Mouse (Mus musculus) lung, adult 2 months (tissue): ENCODE results near the gene Rnf11. TPM values are rescaled to one million over a fixed set of nuclear protein-coding genes. Genes with fewer than 3 reads are reported as not detected.

Source experiments
- DNase-seq: peaks from one replicate; pipeline ENCODE4 v3.0.0; 2022
- H3K4me1 ChIP-seq: fragments of 200-500 bp; 2 replicates; pipeline ENCODE4 v1.6.1; 2011; ENCODE audit warnings: low read length; ENCODE audit not compliant: control insufficient read depth, insufficient read depth
- H3K4me3 ChIP-seq: fragments of 200-500 bp; replicated peaks from 2 replicates; pipeline ENCODE3; 2011; ENCODE audit warnings: low read depth, mild to moderate bottlenecking, control low read depth, low read length; ENCODE audit errors: extremely low read depth
- CTCF ChIP-seq: fragments of 200-500 bp; IDR thresholded peaks from 2 replicates; pipeline ENCODE4 v1.5.1; 2011; ENCODE audit warnings: mild to moderate bottlenecking, low read length, control low read depth; ENCODE audit not compliant: insufficient read depth
- POLR2A ChIP-seq: fragments of 200-500 bp; IDR thresholded peaks from 2 replicates; pipeline ENCODE4 v1.6.1; 2011; ENCODE audit warnings: low read depth, mild to moderate bottlenecking, control low read depth, low read length, borderline replicate concordance; ENCODE audit errors: extremely low read depth
- WGBS: fragments of 180-500 bp; shearing (Covaris S2); methylation state at CpG from one replicate; pipeline ENCODE4 v1.1.7; 2018; 5-methylcytosine and 5-hydroxymethylcytosine counted together
- polyA plus RNA-seq: library from polyadenylated mRNA; depleted of rRNA; stranded (reverse); fragments of >200 nt; gene quantifications from 2 replicates; pipeline ENCODE4 v1.2.3, GENCODE M21; 2012

The Rnf11 gene
- polyA plus RNA-seq, 1 experiment: 44.5 TPM

- 79% methylated on average over 8 of the region's 8 CpGs for WGBS
- no peak for TF ChIP-seq POLR2A
- TF ChIP-seq CTCF: no peak
- H3K4me1 ChIP-seq: no peaks in the 10 kb centered on the region
- no peak for DNase-seq
- H3K4me3 ChIP-seq: no peak overlapping the region
Measured at GRCm38 (mm10) chr4:109439101-109439500, 45.4 kb downstream of the Rnf11 start.

- H3K4me3 ChIP-seq: no peak overlapping the region
- TF ChIP-seq POLR2A (no peak), CTCF (peak; percentile 89)
- DNase-seq: peak; percentile 65
- no peaks in the 10 kb centered on the region; the same call in 1 of the 2 replicates for H3K4me1 ChIP-seq
- 50% methylated on average over 9 of the region's 9 CpGs for WGBS
Measured at GRCm38 (mm10) chr4:109437913-109438878, 46.3 kb downstream of the Rnf11 start.

DNA sequence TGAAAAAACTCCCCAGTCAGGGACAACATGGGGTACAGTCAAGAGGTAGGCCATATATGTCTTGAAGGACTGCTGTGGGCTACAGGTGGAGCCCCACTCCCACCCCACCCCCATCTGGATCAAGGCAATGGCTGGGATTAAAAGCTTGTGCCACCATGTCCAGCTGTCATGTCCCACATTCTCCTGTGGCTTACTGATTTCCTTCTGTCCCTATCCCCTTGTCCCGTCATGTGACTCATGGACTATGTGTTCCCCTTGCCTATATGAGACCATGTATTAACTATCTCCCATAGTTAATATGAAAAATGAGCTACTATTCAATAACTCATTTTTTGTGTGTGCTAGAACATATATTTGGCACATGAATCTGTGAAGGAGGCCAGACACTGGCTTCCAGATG lies 50.3 kb downstream of the Rnf11 start:
- peaks cover 3% of the 10 kb centered on the region for H3K4me1 ChIP-seq
- DNase-seq: no peak
- 96% methylated on average over 1 of the region's 1 CpGs for WGBS
- TF ChIP-seq CTCF (no peak), POLR2A (no peak)
- no peak overlapping the region for H3K4me3 ChIP-seq

DNA sequence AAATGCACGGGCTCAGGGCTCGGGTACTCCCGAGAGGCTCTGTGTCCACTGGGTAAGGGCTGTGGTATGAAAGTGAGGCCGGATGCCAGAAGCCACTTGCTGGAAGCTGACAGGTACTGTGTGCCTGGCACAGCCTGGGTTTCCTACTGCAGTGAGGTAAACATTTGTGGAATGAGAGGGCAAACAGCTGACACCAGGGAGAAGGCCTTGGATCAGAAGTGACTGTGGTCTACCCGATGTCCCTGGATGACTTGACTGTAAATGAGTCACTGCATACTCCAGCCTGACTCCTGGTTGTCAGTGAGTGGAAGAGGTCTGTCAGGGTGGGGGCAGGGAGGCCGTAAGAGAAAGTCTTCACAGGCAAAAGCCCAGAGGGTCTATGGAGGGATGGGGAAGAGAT lies 50.9 kb downstream of the Rnf11 start:
- no peak for TF ChIP-seq CTCF
- no peak for TF ChIP-seq POLR2A
- DNase-seq: peak; percentile 63
- peaks cover 3% of the 10 kb centered on the region for H3K4me1 ChIP-seq
- no peak overlapping the region for H3K4me3 ChIP-seq
- 52% methylated on average over 6 of the region's 6 CpGs for WGBS

DNA sequence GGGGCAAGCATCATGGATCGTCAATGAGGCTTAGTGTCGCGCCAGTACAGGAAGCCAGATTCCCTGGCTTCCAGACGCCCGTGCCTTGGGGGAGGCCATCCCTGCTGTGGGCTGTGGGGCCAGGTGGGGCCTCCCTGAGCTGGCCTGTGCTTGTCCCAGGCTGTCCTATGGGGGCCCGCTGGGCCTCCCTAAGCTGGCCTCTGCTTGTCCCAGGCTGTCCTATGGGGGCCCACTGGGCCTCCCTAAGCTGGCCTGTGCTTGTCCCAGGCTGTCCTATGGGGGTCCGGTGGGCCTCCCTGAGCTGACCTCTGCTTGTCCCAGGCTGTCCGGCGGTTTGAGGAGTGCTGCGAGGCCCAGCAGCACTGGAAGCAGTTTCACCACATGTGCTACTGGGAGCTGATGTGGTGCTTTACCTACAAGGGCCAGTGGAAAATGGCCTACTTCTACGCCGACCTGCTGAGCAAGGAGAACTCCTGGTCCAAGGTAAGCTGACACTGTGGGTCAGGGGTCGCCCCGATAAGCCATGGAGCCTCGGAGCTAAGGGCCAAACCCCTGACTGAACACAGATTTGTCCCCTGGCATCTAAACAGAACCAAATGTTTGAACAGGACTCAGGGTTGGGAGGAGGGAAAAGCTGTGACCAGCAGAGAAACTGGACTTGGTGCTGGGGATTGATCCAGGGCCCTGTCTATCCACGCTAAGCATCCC lies 51.7 kb downstream of the Rnf11 start:
- Histone ChIP-seq H3K4me3 (no peak overlapping the region), H3K4me1 (peaks cover 3% of the 10 kb centered on the region)
- 71% methylated on average over 16 of the region's 16 CpGs for WGBS
- TF ChIP-seq CTCF (no peak), POLR2A (no peak)
- no peak for DNase-seq

- 37% methylated on average over 13 of the region's 13 CpGs for WGBS
- H3K4me3 ChIP-seq: no peak overlapping the region
- DNase-seq: peak; percentile 63
- H3K4me1 ChIP-seq: peaks cover 3% of the 10 kb centered on the region
- TF ChIP-seq POLR2A: 0 out of 2 replicates have a peak, but pooled peaks have one; percentile 20
- TF ChIP-seq CTCF: peak; percentile 61
Measured at GRCm38 (mm10) chr4:109430854-109431253, 53.7 kb downstream of the Rnf11 start.

DNA sequence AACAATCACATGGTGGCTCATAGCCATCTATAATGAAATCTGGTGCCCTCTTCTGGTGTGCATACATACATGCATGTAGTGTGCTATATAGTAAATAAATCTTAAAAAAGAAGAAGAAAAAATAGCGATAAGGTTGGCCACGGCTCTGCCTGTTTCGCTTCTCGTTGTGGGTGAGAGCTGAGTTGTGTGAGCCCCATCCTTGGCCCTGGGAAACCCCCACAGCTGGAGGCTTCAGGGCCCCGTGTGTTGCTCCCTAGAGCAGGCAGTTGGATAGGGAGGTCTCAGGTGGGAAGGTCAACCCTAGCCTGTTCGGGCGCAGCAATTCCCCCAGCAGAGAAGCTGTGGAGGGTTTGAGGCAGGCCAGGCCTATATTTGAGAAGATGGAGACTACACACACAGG lies 54.3 kb downstream of the Rnf11 start:
- Histone ChIP-seq H3K4me3 (no peak overlapping the region), H3K4me1 (peaks cover 3% of the 10 kb centered on the region)
- WGBS: 87% methylated on average over 7 of the region's 7 CpGs
- no peak for TF ChIP-seq CTCF
- no peak for TF ChIP-seq POLR2A
- DNase-seq: no peak

GRCm38 (mm10) chr4:109427058-109427457 lies 57.5 kb downstream of the Rnf11 start:
- TF ChIP-seq CTCF (no peak), POLR2A (no peak)
- DNase-seq: no peak
- Histone ChIP-seq H3K4me1 (peaks cover 3% of the 10 kb centered on the region; the same call in 1 of the 2 replicates), H3K4me3 (no peak overlapping the region)
- WGBS: 52% methylated on average over 1 of the region's 1 CpGs

DNA sequence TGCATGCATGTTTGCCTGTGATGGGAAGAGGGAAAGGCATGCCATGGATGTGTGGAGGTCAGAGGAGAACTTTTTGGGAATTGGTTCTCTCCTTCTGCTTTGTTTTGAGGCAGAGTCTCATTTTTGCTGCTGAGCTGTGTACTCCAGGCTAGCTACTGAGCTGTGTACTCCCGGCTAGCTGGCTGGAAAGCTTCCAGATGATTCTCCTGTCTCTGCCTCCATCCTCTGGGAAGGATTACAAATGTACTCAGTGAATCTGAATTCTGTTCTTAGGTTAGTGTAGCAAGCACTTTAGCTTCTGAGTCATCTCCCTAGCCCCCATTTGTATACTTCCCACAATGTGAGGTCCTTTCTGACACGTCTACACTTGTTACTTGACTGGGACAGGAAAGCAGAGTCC lies 61.1 kb downstream of the Rnf11 start:
- 64% methylated on average over 2 of the region's 2 CpGs for WGBS
- no peak overlapping the region for H3K4me3 ChIP-seq
- no peak for DNase-seq
- H3K4me1 ChIP-seq: no peaks in the 10 kb centered on the region
- TF ChIP-seq CTCF (no peak), POLR2A (no peak)
